Mouse (Mus musculus): ENCODE measurements around the gene Tekt1. TPM values are rescaled to one million over a fixed set of nuclear protein-coding genes. Genes with fewer than 3 reads are reported as not detected.

Gene Tekt1
- total RNA-seq, 1 experiment from 2014 or later: not detected

- ATAC-seq (ENCODE audit: extremely low read depth, insufficient number of reproducible peaks, low FRiP score, poor library complexity, severe bottlenecking): no peak
These were observed 60.0 kb downstream of the Tekt1 start for GRCm38 (mm10) chr11:72302230-72302629.

- peak; percentile 63 for ATAC-seq (ENCODE audit: extremely low read depth, insufficient number of reproducible peaks, low FRiP score, poor library complexity, severe bottlenecking)
These were observed 60.9 kb downstream of the Tekt1 start, which contains the start of gene Xaf1 for GRCm38 (mm10) chr11:72301334-72301733. Xaf1 (plus strand) TSS chr11:72301629.

Other genes with a start within 250 kb of the Tekt1 start
- 0.12 TPM in 1 of 2 replicates, not detected in the other for gene Pitpnm3, start 226.7 kb downstream of the Tekt1 start, total RNA-seq (2017)
- 0.74 and 2.2 TPM in 2 replicates for gene Gm43951, start 155.6 kb downstream of the Tekt1 start, total RNA-seq (2017)
- 19.3 and 25.4 TPM in 2 replicates for gene 4933427D14Rik, start 155.0 kb downstream of the Tekt1 start, total RNA-seq (2017)
- 26.3 and 28.5 TPM in 2 replicates for gene Txndc17, start 154.9 kb downstream of the Tekt1 start, total RNA-seq (2017)
- 25.2 and 30.3 TPM in 2 replicates for gene Med31, start 146.8 kb downstream of the Tekt1 start, total RNA-seq (2017)
- gene Slc13a5, start 95.2 kb downstream of the Tekt1 start, total RNA-seq (2017): 0.23 TPM in 1 of 2 replicates, not detected in the other
- 37.6 and 44.4 TPM in 2 replicates for gene Xaf1, start 60.8 kb downstream of the Tekt1 start, total RNA-seq (2017)
- 0.35 TPM in 1 of 2 replicates, not detected in the other for gene Fbxo39, start 48.0 kb downstream of the Tekt1 start, total RNA-seq (2017)
- gene Smtnl2, start 49.3 kb upstream of the Tekt1 start, total RNA-seq (2017): not detected in 2 replicates
- gene Ggt6, start 73.1 kb upstream of the Tekt1 start, total RNA-seq (2017): not detected in 2 replicates
- 57.1 and 73.4 TPM in 2 replicates for gene Mybbp1a, start 78.9 kb upstream of the Tekt1 start, total RNA-seq (2017)
- gene Spns2, start 127.5 kb upstream of the Tekt1 start, total RNA-seq (2017): 15.7 and 19.3 TPM in 2 replicates
- 5.9 and 6.2 TPM in 2 replicates for gene Spns3, start 188.1 kb upstream of the Tekt1 start, total RNA-seq (2017)
- 33.2 and 35.5 TPM in 2 replicates for gene Ube2g1, start 244.8 kb upstream of the Tekt1 start, total RNA-seq (2017)

All from neutrophil, adult 5-6 weeks (primary cell).